Mouse (Mus musculus): Measurements from ENCODE around the gene Galnt4. TPM values are rescaled to one million over a fixed set of nuclear protein-coding genes. Genes with fewer than 3 reads are reported as not detected.

Galnt4 gene
- polyA plus RNA-seq, 1 experiment from 2014 or later: 5.3 TPM

GRCm38 (mm10) chr10:99116650-99117615 lies 9.0 kb downstream of the Galnt4 start:
- no peak; the same call in 1 of the 2 replicates for ATAC-seq (ENCODE audit: low FRiP score, low read depth)

DNA sequence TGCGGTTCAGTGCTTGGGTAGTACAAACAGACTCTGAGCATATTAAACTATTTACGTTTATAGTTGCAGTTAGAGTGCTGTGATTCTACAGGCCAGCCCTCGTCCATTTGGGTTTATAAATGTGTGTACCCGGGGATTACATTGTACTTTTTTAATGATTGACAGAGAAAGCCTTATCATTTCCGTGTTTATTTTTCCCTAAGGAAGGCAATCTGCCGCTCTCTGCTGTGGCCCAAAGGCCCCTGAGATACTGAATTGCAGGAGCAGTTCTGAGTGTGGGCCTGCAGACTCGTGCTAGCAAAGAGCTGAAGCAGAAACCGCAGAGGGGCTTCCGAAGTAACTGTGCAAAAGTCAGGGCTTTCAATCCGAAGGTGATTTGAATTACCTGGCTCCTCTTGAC lies 9.9 kb downstream of the Galnt4 start:
- no peak overlapping the region for H3K4me3 ChIP-seq
- no peak overlapping the region for H3K27ac ChIP-seq (replicated peaks)

More at GRCm38 (mm10) chr10:99116650-99117615, 9.0 kb downstream of the Galnt4 start:
- Histone ChIP-seq H3K4me2 (replicated peaks) (no peak overlapping the region), H3K4me1 (peaks cover 10% of the 10 kb centered on the region), H3K9ac (replicated peaks) (no peak overlapping the region), H3K9me3 (no peaks in the 10 kb centered on the region), H3K27me3 (no peaks in the 10 kb centered on the region), H3K27ac (replicated peaks) (no peak overlapping the region), H3K4me3 (no peak overlapping the region), H3K36me3 (0 out of 2 replicates have a peak, but pooled peaks cover 5% of the 10 kb centered on the region)
- 89% methylated on average over 16 of the region's 16 CpGs for WGBS

GRCm38 (mm10) chr10:99118697-99119096 lies 10.7 kb downstream of the Galnt4 start:
- Histone ChIP-seq H3K9me3 (no peaks in the 10 kb centered on the region), H3K9ac (replicated peaks) (no peak overlapping the region), H3K4me1 (peaks cover 10% of the 10 kb centered on the region), H3K27ac (replicated peaks) (no peak overlapping the region), H3K4me2 (replicated peaks) (no peak overlapping the region), H3K36me3 (0 out of 2 replicates have a peak, but pooled peaks cover 5% of the 10 kb centered on the region), H3K27me3 (no peaks in the 10 kb centered on the region), H3K4me3 (no peak overlapping the region)
- no peak for ATAC-seq (ENCODE audit: low FRiP score, low read depth)
- WGBS: 85% methylated on average over 6 of the region's 6 CpGs

More for the DNA sequence above, 9.9 kb downstream of the Galnt4 start:
- H3K9me3 ChIP-seq: no peaks in the 10 kb centered on the region
- WGBS: 89% methylated on average over 10 of the region's 10 CpGs
- 0 out of 2 replicates have a peak, but pooled peaks cover 5% of the 10 kb centered on the region for H3K36me3 ChIP-seq
- H3K9ac ChIP-seq (replicated peaks): no peak overlapping the region
- H3K27me3 ChIP-seq: no peaks in the 10 kb centered on the region
- peaks cover 10% of the 10 kb centered on the region for H3K4me1 ChIP-seq
- no peak overlapping the region for H3K4me2 ChIP-seq (replicated peaks)
- ATAC-seq (ENCODE audit: low FRiP score, low read depth): no peak

- no peak for ATAC-seq (ENCODE audit: low FRiP score, low read depth)
Observed at GRCm38 (mm10) chr10:99119471-99119870, 11.5 kb downstream of the Galnt4 start.

DNA sequence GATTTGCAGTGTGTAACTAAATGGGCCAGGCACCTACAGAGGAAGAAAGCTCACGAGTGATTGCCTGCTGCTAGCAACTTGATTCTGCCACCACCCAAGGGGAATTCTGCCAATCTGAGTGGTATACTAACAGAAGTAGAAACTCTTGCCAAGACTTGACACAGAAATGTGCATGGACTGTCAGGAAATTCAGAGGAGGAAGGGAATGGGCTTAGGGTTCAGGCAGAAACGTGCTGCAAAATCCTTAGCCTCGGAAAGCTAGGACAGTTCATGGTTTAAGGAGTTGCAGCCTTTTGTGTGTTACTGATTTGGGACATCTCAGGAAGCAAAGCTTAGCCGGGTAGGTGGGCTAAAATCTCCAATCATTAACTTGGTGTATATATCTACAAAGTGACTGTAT lies 18.3 kb downstream of the Galnt4 start, which contains the start of gene Phxr2:
Phxr2 (minus strand) TSS at position 101 of the 400 bp plus-strand sequence.
- H3K36me3 ChIP-seq: 0 out of 2 replicates have a peak, but pooled peaks cover 13% of the 10 kb centered on the region
- H3K27ac ChIP-seq (replicated peaks): no peak within 1 kb of the TSS
- no peaks in the 10 kb centered on the region for H3K27me3 ChIP-seq
- H3K4me2 ChIP-seq (replicated peaks): no peak within 1 kb of the TSS
- H3K4me1 ChIP-seq: no peaks in the 10 kb centered on the region
- H3K4me3 ChIP-seq: no peak within 1 kb of the TSS
- H3K9ac ChIP-seq (replicated peaks): no peak within 1 kb of the TSS
- H3K9me3 ChIP-seq: no peaks in the 10 kb centered on the region
- no peak for ATAC-seq (ENCODE audit: low FRiP score, low read depth)
- 94% methylated on average over 4 of the region's 4 CpGs for WGBS

More at GRCm38 (mm10) chr10:99119471-99119870, 11.5 kb downstream of the Galnt4 start:
- Histone ChIP-seq H3K9ac (replicated peaks) (no peak overlapping the region), H3K4me2 (replicated peaks) (no peak overlapping the region), H3K36me3 (0 out of 2 replicates have a peak, but pooled peaks cover 5% of the 10 kb centered on the region), H3K4me3 (no peak overlapping the region), H3K9me3 (no peaks in the 10 kb centered on the region), H3K27ac (replicated peaks) (no peak overlapping the region), H3K27me3 (no peaks in the 10 kb centered on the region), H3K4me1 (peaks cover 10% of the 10 kb centered on the region)
- 87% methylated on average over 4 of the region's 4 CpGs for WGBS

GRCm38 (mm10) chr10:99126954-99127353 lies 19.0 kb downstream of the Galnt4 start:
- Histone ChIP-seq H3K4me2 (replicated peaks) (no peak overlapping the region), H3K9ac (replicated peaks) (no peak overlapping the region), H3K4me3 (no peak overlapping the region), H3K27ac (replicated peaks) (no peak overlapping the region), H3K36me3 (peaks cover 17% of the 10 kb centered on the region), H3K9me3 (no peaks in the 10 kb centered on the region), H3K4me1 (no peaks in the 10 kb centered on the region), H3K27me3 (no peaks in the 10 kb centered on the region)
- no peak for ATAC-seq (ENCODE audit: low FRiP score, low read depth)
- WGBS: 92% methylated on average over 14 of the region's 14 CpGs

- 80% methylated on average over 11 of the region's 11 CpGs for WGBS
- Histone ChIP-seq H3K27me3 (no peaks in the 10 kb centered on the region), H3K4me1 (no peaks in the 10 kb centered on the region), H3K4me2 (replicated peaks) (no peak overlapping the region), H3K27ac (replicated peaks) (no peak overlapping the region), H3K4me3 (no peak overlapping the region), H3K9ac (replicated peaks) (no peak overlapping the region), H3K36me3 (peaks cover 22% of the 10 kb centered on the region), H3K9me3 (no peaks in the 10 kb centered on the region)
- no peak for ATAC-seq (ENCODE audit: low FRiP score, low read depth)
Observed at GRCm38 (mm10) chr10:99127691-99128261, 19.8 kb downstream of the Galnt4 start.

GRCm38 (mm10) chr10:99130611-99131010 lies 22.7 kb downstream of the Galnt4 start:
- Histone ChIP-seq H3K36me3 (peaks cover 27% of the 10 kb centered on the region), H3K9me3 (no peaks in the 10 kb centered on the region), H3K27me3 (no peaks in the 10 kb centered on the region), H3K4me3 (no peak overlapping the region), H3K4me1 (no peaks in the 10 kb centered on the region), H3K9ac (replicated peaks) (no peak overlapping the region), H3K27ac (replicated peaks) (no peak overlapping the region), H3K4me2 (replicated peaks) (no peak overlapping the region)
- 40% methylated on average over 6 of the region's 6 CpGs for WGBS
- no peak for ATAC-seq (ENCODE audit: low FRiP score, low read depth)

DNA sequence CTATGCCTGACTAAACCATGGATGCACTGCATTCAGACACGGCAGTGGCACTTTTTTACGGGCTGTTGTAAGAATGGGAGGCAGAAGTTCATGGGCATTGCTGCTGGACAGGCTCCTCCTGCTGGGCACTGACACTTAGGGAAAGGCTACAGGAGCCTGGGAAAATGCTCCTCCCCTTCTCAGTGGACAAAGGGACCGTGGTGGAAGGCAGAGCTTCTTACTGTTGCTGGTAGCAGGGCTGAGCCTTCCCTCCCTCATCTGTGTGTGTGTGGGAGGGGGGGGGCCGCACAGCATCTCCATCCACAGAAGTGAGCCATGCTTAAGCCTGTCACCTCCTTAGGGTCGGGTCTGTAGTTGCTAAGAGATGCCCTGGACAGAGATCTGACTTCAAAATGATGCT lies 23.3 kb downstream of the Galnt4 start:
- Histone ChIP-seq H3K9me3 (no peaks in the 10 kb centered on the region), H3K36me3 (peaks cover 27% of the 10 kb centered on the region), H3K9ac (replicated peaks) (no peak overlapping the region), H3K27ac (replicated peaks) (no peak overlapping the region), H3K4me3 (no peak overlapping the region), H3K27me3 (no peaks in the 10 kb centered on the region), H3K4me1 (no peaks in the 10 kb centered on the region), H3K4me2 (replicated peaks) (no peak overlapping the region)
- peak; percentile 57; the same call in 1 of the 2 replicates for ATAC-seq (ENCODE audit: low FRiP score, low read depth)
- WGBS: 47% methylated on average over 5 of the region's 5 CpGs

- 78% methylated on average over 6 of the region's 6 CpGs for WGBS
- no peaks in the 10 kb centered on the region for H3K4me1 ChIP-seq
- peaks cover 22% of the 10 kb centered on the region for H3K36me3 ChIP-seq
- no peak overlapping the region for H3K4me2 ChIP-seq (replicated peaks)
- H3K4me3 ChIP-seq: no peak overlapping the region
- H3K27me3 ChIP-seq: no peaks in the 10 kb centered on the region
- H3K9ac ChIP-seq (replicated peaks): no peak overlapping the region
- H3K9me3 ChIP-seq: no peaks in the 10 kb centered on the region
- ATAC-seq (ENCODE audit: low FRiP score, low read depth): no peak
- H3K27ac ChIP-seq (replicated peaks): no peak overlapping the region
Observed at GRCm38 (mm10) chr10:99132189-99132588, 24.2 kb downstream of the Galnt4 start.

DNA sequence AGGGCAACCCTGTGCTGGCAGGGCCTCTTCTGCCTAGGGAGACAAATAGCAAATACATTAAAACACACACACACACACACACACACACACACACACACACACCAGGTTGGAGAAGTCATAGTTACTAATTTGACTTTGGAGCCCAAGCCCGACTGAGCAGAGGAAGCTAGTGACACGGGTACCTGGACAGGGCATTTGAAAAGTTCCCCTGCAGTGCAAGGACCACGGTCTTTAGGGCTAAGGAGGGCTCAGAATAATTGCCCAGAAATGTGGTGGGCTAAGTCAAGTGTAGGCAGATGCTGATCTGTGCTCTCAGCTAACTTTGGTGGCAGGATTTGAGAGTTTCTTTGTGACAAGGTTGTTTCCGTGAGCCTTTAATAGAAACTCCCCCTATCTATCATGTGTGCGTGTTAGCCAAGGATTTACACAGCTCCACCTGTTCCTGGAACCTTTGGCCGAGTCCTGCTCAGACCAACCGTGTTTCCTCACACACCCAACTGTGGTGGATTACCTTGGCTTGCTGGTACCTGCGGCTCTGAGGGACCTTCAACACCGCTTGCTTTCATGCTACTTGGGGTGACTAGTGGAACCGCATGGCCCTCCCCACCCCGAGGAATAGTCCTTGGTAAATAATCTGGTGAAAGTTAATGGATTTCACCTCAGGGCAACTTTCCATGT lies 24.8 kb downstream of the Galnt4 start:
- no peak overlapping the region for H3K27ac ChIP-seq (replicated peaks)
- peaks cover 18% of the 10 kb centered on the region for H3K36me3 ChIP-seq

More for the DNA sequence above, 24.8 kb downstream of the Galnt4 start:
- no peaks in the 10 kb centered on the region for H3K4me1 ChIP-seq
- no peak overlapping the region for H3K9ac ChIP-seq (replicated peaks)
- ATAC-seq (ENCODE audit: low FRiP score, low read depth): no peak
- H3K27me3 ChIP-seq: no peaks in the 10 kb centered on the region
- 92% methylated on average over 11 of the region's 11 CpGs for WGBS
- H3K4me3 ChIP-seq: no peak overlapping the region
- no peak overlapping the region for H3K4me2 ChIP-seq (replicated peaks)
- no peaks in the 10 kb centered on the region for H3K9me3 ChIP-seq

All from midbrain, embryonic 12.5 days (tissue).